Mouse (Mus musculus): Measurements from ENCODE around the gene Slc16a7.

Gene Slc16a7

GRCm38 (mm10) chr10:125388876-125389786, at the start of gene Slc16a7:
Gene Slc16a7 (minus strand): TSS chr10:125389465.
- in situ Hi-C loops (cut with MboI; ENCODE audit: unreplicated experiment in 2 of 2) = no loop called here

GRCm38 (mm10) chr10:125418795-125419194, 29.5 kb upstream of the Slc16a7 start:
- in situ Hi-C loops (cut with MboI; ENCODE audit: unreplicated experiment in 2 of 2) = no loop called here

GRCm38 (mm10) chr10:125399796-125400195, 10.5 kb upstream of the Slc16a7 start:
- in situ Hi-C loops (cut with MboI; ENCODE audit: unreplicated experiment in 2 of 2) = no loop called here

GRCm38 (mm10) chr10:125390011-125390410, 746 bp upstream of the Slc16a7 start:
- in situ Hi-C loops (cut with MboI; ENCODE audit: unreplicated experiment in 2 of 2) = no loop called here

GRCm38 (mm10) chr10:125388481-125388875, 787 bp downstream of the Slc16a7 start:
- in situ Hi-C loops (cut with MboI; ENCODE audit: unreplicated experiment in 2 of 2) = no loop called here

GRCm38 (mm10) chr10:125387782-125388415, 1.4 kb downstream of the Slc16a7 start:
- in situ Hi-C loops (cut with MboI; ENCODE audit: unreplicated experiment in 2 of 2) = no loop called here

GRCm38 (mm10) chr10:125375526-125375925, 13.7 kb downstream of the Slc16a7 start:
- in situ Hi-C loops (cut with MboI; ENCODE audit: unreplicated experiment in 2 of 2) = no loop called here

- in situ Hi-C loops (cut with MboI; ENCODE audit: unreplicated experiment in 2 of 2) = no loop called here
These were observed 16.6 kb downstream of the Slc16a7 start for GRCm38 (mm10) chr10:125372666-125373065.

- in situ Hi-C loops (cut with MboI; ENCODE audit: unreplicated experiment in 2 of 2) = no loop called here
These were observed 17.8 kb downstream of the Slc16a7 start for GRCm38 (mm10) chr10:125371451-125371850.

- in situ Hi-C loops (cut with MboI; ENCODE audit: unreplicated experiment in 2 of 2) = no loop called here
These were observed 19.1 kb downstream of the Slc16a7 start for GRCm38 (mm10) chr10:125370037-125370610.

GRCm38 (mm10) chr10:125358479-125358878, 30.8 kb downstream of the Slc16a7 start:
- in situ Hi-C loops (cut with MboI; ENCODE audit: unreplicated experiment in 2 of 2) = no loop called here

- in situ Hi-C loops (cut with MboI; ENCODE audit: unreplicated experiment in 2 of 2) = no loop called here
These were observed 36.5 kb downstream of the Slc16a7 start for GRCm38 (mm10) chr10:125352805-125353204.

GRCm38 (mm10) chr10:125348171-125348570, 41.1 kb downstream of the Slc16a7 start:
- in situ Hi-C loops (cut with MboI; ENCODE audit: unreplicated experiment in 2 of 2) = no loop called here

GRCm38 (mm10) chr10:125347149-125347548, 42.1 kb downstream of the Slc16a7 start:
- in situ Hi-C loops (cut with MboI; ENCODE audit: unreplicated experiment in 2 of 2) = no loop called here

GRCm38 (mm10) chr10:125346364-125346763, 42.9 kb downstream of the Slc16a7 start:
- in situ Hi-C loops (cut with MboI; ENCODE audit: unreplicated experiment in 2 of 2) = no loop called here

GRCm38 (mm10) chr10:125345583-125345982, 43.7 kb downstream of the Slc16a7 start:
- in situ Hi-C loops (cut with MboI; ENCODE audit: unreplicated experiment in 2 of 2) = no loop called here

GRCm38 (mm10) chr10:125342204-125342603, 47.1 kb downstream of the Slc16a7 start:
- in situ Hi-C loops (cut with MboI; ENCODE audit: unreplicated experiment in 2 of 2) = no loop called here

- in situ Hi-C loops (cut with MboI; ENCODE audit: unreplicated experiment in 2 of 2) = no loop called here
These were observed 55.5 kb downstream of the Slc16a7 start for GRCm38 (mm10) chr10:125333799-125334198.

- in situ Hi-C loops (cut with MboI; ENCODE audit: unreplicated experiment in 2 of 2) = no loop called here
These were observed 57.9 kb downstream of the Slc16a7 start for GRCm38 (mm10) chr10:125331334-125331733.

- in situ Hi-C loops (cut with MboI; ENCODE audit: unreplicated experiment in 2 of 2) = no loop called here
These were observed 60.8 kb downstream of the Slc16a7 start for GRCm38 (mm10) chr10:125328331-125329063.
